Mouse (Mus musculus) kidney, adult 2 months (tissue): ENCODE measurements around the gene Chd1.

Experiments
- CTCF ChIP-seq: fragments of 200-500 bp; conservative IDR thresholded peaks from 2 replicates; pipeline ENCODE4 v1.5.1; 2011; ENCODE audit warnings: low read depth, mild to moderate bottlenecking, control low read depth, low read length, moderate library complexity, mixed read lengths; ENCODE audit not compliant: insufficient read depth, insufficient read length
- POLR2A ChIP-seq: fragments of 200-500 bp; IDR thresholded peaks from one replicate; pipeline ENCODE4 v1.6.1; 2011; ENCODE audit warnings: low read depth, low read length, control low read depth

DNA sequence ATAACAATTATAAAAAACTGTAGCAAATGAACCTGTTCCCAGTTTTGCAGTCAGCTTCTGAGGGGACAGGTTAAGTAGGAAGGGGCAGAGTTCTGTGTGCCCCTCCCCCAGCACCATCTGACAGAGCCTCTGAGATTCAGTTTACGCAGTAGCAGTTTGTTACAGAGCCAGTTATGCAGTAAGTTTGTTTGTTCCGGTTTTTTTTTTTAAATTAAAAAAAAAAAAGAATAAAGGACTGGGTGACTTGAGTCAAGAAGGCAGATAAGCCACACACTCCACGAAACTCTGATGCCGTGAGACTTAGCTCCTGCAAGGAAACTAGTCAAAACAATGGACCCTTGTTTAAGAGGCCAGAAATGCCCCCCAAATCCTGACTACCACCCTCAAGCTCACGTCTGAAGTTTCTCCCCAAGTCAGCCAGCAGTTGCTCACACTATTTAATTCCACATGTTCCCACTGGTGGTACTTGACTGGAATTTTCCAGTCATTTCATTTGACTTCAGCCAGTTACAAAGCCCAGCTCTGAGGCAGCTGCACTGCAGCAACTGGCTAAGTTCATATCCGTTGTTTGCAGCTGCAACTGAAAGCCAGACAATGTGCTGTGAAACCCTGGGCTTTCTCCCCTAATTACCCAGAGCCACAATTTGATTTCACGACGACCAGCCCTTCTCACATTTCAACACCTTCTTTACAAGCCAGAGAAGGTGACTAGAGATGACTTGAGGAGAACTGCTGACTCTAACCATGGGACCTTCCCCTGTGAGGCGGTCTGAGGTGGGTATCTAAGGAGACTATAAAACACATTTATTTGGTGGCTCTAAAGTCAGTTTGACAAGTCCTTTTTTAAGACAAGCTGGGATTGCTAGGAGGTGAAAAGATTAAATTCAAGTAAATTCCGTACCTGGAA, 104.0 kb downstream of the Chd1 start:
- TF ChIP-seq CTCF (no peak), POLR2A (no peak)
